Mouse (Mus musculus) heart, postnatal 10 days (tissue): ENCODE measurements at regions not wholly inside any gene's neighbourhood (a gene's known extent, or its start where the extent isn't known, plus 50 kb on each side); places are given as distances from the start of the nearest gene placed in this dataset.
A peak's percentile ranks its signal among the peaks of the same experiment; 100 is the strongest.
"Not testable (repeated sequence)": the region's sequence is repeated elsewhere in the genome, so short reads cannot be mapped to it uniquely, and the experiment has no call there.

Experiments
- DNase-seq, 2 experiments: peaks; one replicate each; pipeline ENCODE4 v3.0.0; 2021
- intact Hi-C: fragments of 180-260 bp; cut with DNase I; formaldehyde crosslinking; loops from one replicate; pipeline ENCODE4 v1.15.1; 2025

DNA sequence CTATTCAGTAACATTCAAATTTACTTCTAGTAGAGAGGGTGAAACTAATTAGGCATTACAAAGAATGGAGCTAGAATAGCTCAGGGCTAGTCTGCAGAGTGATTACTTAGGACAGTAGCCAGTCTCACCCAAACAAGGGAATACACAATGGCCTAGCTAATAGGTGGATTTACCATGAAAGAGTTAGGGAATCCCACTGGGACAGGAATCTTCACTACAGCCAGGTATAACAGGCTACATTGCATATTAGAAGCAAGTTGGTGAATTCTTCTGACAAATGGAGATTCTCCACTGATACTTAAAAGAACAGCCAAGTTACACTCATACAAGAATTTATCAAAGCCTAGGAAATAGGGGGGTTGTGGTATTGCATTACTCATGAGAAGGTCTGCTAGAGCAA is 670.2 kb upstream of the Chrm3 start:
- DNase-seq, intact Hi-C loops: not testable (repeated sequence)

DNA sequence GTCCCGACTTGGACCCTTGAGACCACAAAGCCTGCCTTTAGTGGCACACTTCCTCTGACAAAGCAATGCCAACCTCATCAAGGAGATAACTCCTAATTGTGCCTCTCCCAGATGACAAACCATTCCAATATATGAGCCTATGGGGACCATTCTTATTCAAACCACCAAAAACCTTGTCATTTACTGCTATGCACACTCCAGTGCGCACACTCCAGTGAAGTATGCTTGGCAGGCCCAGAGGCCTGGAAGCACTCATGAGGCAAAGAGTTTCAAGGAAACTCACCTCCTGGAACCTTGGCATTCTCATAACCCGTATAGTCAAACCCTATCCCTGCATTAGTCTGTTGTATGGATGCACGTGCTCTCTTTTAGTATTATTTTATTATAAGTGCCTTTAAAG is 669.7 kb upstream of the Chrm3 start:
- no peak for DNase-seq
- intact Hi-C loops, result no loop called here

DNA sequence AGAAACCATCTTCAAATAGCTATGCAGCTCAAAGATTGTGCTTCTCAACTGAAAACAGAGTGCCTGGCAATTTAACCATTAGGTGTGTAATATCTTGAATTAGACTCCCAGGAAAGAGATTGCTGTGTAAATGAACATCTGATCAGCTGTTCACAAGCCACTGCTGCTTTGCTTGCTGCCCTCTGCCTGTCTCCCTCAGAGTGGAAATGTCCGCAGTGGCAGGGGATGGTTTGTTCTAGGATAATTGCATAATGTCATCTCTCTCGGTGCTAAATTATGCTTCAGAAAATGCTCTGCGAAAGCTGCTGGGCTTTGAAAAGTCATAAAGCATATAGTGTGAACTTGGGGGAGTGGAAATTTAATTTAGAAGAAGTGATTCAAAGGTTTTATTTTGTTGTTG is 665.3 kb upstream of the Chrm3 start:
- no peak for DNase-seq
- intact Hi-C loops, result no loop called here

DNA sequence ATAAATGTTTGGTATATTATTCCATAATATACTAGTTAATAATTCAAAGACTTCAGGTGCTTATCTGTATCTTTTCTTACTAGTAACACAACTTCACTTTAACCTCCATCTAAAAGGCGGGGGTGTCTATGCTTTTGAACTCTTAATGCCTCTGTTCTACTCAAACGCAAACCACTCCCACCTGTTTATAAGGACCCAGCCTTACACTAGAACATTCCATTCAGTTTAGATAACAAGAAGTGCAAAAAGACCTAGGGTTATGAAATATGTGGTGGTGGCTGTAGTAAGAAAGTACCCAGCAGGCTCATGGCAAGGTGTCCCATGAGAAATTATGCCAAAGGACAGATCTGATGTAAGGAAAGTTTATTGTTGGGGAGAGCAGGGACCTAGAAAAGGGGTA is 663.8 kb upstream of the Chrm3 start:
- intact Hi-C loops, result no loop called here
- no peak for DNase-seq

DNA sequence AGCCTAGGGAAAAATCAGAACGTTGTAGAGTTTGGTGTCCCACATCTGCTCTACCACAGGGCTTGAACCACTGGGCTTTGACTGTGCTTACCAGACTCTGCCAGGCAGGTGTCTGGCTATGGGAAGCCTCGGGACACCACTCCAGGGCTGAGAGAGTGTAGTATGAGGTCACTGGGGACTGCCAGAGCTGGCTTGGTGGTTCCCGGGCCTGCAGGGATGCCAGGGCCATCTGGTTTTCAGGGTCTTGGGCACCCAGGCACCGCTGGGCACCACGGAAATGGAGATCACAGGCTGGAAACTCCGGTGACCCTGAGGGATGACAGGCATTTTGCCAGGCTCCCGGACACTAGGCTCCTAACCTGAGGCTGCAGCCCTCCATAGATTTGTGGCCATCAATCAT is 656.9 kb upstream of the Chrm3 start:
- intact Hi-C loops, result no loop called here
- no peak for DNase-seq

DNA sequence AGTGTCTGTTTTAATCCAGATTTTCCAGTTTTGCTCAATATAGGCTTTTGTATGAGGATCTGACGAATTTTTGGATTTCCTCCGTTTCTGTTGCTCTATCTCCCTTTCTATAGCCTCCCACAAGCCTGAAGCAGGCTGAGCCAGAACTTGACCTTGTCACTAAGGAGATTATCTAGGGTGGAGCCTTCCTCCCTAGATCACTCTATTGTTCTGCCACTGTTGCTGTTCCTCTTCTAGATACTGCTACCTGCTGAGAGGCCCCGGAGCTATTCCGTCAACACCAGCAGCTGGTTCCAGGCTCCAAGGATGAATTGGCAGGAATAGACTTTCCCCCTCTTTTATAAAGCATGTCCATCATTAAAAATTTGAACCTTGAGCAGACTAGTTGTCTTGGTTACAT is 644.7 kb upstream of the Chrm3 start:
- intact Hi-C loops, result no loop called here
- no peak for DNase-seq

DNA sequence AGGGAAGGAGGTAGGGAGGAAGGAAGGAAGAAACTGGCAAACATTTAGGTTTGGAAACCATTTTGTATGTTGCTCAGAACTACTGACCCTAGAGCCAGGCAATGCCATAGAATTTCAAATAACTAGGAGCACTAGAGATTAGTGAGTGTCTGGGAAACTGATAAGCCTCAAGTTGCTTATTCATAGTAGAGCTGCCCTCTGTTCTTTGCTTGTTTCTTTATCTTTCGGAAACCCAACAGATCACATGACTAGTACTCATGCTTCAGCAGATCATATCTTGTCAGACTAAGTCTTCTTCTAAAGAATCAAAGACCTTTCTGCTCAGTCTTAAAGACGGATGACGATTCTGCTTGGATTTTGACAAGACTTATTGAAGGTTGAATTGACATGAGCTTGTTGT is 630.5 kb upstream of the Chrm3 start:
- DNase-seq, result no peak
- intact Hi-C loops, result no loop called here

DNA sequence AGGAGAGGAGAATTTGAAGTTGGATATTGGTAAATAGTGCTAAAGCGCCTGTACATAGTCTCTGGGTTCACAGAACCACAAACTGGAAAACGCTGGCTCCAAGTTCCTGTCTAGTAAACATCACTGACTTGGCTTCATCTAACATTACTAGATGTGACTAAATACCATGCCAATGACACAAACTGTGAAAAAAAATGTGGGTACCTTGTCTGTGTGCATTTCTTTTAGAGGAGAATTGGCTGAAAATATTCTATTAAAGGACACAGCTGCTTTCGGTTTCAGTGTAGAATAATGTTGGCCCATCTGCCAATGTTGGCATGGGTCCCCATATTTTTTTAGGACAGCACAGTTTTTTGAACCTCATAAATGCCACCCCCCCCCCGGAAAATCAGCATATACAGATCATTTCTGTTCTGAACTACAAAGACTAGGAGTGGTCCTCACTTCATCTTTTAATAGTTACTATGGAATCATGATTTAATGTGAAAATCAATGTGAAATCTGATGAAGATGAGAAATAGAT is 629.9 kb upstream of the Chrm3 start:
- intact Hi-C loops, result no loop called here
- DNase-seq, result no peak

DNA sequence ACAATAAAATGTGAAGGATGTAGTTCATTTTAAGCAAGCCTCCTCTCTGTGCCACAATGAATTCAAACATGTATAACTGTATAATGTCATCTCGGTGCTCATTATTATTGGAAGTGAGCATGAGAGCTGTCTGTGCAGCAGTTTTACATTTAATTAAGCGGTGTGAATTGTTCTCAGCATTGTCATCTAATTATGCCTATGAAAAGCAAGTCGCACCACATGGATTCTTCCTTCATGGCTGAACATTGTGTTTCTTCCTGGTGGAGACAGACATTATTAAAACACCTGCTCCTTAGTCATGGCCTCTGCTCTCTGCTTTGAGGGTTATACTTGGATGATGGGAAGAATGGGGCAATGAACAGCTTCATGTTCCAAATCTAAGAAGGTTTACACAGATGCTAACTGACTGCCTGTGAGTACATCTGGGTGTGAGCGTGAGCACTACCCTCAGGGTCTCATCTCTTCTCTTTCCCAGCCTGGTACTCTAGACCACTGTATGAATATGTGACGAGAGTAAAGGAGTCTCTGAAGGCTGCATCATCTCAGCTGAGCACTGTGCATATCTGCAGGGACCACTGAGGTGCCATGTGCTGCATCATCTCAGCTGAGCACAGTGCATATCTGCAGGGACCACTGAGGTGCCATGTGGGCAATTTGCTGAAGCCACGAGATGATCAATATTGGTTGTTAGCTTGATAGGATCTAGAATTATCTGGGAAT is 628.6 kb upstream of the Chrm3 start:
- no peak for DNase-seq

DNA sequence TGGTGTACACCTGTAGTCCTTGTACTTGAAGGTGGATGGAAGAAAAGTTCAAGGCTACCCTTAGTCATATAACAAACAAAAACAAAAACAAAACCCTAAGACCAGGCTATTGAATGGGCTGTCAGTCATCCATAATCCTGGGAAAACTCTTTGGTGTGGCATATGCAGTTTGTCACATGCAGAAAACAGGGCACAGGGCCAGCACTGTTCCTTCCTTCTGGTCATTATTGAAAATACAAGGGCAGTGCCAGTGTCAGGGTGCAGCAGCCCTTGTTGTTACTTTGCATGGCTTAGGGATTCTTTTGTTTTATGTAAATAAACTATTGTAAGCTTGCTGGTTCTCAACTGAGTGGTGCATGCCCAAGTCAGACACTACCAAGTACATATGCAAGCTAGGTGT is 623.1 kb upstream of the Chrm3 start:
- intact Hi-C loops, result no loop called here
- DNase-seq, result no peak

More for the DNA sequence above, 628.6 kb upstream of the Chrm3 start:
- intact Hi-C loops, result no loop called here

DNA sequence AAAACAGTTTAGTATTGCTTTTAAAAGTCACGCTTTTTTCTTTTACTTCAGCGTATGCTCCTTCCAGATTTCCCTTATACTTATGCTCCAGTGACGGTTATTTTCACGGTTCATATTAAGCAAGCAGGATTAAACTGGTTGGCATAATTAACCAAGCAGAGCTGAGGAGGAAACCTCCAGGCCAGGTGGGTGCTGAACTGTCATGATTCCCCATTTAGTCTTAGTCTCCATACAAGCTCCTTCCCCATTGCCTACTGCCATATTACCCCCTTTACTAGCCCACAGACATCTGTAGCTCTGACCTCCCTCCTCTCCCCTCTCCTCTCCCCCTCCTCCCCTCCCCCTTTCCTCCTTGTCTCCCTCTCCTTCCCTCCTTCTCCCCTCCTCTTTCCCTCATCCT is 621.9 kb upstream of the Chrm3 start:
- intact Hi-C loops, result no loop called here
- no peak for DNase-seq

DNA sequence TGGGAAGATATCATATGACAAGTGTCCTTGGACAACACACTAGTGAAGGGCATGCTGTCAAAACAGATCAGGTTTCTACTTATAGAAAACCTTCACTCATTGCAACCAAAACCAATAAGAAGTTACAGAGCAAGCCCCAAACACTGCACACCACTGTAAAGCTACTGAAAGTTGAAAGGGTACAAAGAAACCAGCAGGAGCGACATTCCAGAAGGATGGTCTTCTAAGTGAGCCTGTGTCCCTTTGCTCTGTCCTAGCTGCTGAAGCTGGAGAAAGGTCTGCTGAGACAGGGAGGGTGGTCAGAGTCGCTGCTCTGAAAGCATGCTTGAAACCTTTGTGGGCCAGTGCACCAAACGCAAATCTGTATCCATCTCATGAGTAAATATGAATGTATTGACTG is 611.3 kb upstream of the Chrm3 start:
- intact Hi-C loops, result no loop called here
- DNase-seq, result no peak

DNA sequence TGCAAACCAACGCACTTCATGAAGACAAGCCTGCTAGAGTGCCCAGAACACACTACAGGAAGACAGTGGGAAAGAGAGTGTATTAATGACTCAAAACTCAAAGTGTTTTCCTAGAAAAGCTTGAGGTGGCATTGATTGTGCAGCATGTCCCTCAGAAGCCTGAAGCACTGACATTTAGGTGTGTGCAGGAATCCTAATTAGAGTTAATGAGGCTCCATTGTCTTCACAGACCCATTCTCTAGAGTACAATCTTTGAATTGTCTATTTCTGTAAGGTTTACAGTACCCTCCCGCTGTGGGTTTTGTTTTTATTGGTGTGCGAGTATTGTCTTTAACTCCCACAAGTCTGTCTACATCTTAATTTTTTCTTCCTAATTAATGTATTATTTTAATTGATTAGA is 610.1 kb upstream of the Chrm3 start:
- intact Hi-C loops, result no loop called here
- no peak for DNase-seq

DNA sequence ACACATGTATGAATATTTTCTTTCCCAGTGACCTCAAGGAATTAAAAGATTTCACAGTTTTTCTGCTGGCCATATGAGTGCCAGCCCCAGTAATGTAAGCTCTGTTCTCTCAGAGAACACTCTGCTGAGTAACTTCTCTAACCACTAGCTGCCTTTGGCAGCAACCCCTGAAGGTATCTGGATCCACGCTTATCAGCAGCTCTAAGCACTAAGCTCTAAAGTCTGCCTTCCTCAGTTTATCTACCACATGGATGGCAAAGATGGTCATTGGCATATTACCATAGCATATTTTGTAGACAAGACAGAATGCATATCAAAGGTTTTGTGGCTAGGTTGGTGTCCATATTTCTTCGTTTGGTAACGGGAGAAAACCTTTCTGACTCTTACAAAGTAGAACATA is 592.3 kb upstream of the Chrm3 start:
- DNase-seq, result no peak
- intact Hi-C loops, result no loop called here

DNA sequence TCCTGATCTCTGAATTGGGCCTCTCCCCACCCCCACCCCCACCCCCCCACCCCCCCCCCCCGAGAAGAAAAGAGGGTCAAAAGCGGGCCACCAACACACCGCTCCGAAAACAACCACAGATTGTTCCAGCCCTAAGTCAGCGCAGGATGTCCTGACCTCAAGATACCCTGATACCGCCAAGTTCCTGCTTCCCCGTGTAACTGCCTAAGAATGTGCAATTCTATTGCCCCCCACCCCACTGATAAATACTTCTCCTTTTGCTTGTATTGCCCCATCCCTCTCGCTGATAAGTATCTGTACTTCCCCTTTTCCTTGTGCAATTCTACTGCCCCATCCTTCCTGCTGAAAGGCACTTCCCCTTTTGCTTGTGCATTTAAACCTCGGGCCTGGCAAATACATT is 590.0 kb upstream of the Chrm3 start:
- intact Hi-C loops, DNase-seq: not testable (repeated sequence)

DNA sequence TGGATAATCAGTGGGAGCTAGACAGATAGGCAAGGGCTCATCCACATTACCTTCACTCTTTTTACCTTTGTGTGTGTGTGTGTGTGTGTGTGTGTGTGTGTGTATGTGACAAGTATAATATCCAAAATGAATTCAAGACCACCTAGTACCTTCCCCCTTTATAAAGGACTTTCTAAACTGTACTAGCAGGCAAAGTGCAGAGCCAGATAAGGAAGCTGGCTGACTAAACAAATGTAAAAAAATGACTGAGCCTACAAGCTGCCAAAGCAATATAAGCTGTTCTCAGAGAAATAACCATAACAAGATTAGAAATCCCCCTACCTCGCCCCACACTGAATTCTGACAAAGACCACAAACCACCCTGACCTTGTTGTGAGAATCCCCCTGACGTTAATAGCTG is 586.8 kb upstream of the Chrm3 start:
- DNase-seq, result no peak
- intact Hi-C loops, result loop anchor here (10.0 kb wide), 1 partner anchor 267 kb away; no protein-coding TSS in a partner anchor

DNA sequence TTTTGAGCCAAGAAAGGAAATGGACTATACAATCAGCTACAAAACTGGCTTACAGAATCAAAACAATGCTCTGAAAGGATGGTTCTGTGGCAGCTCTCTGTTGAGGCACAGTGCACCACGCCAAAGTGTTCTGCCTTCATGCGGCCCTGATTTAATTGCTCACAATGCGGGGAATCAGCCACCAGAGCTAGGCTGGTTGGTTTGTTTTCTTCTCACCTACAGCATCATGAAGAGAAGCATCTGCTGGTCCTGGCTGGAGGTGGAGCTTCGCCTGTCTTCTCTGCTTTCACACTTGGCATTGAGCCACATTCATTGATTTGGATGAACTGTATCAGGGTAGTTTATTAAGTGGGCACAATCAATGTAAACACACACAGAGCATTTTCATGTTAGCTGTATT is 583.2 kb upstream of the Chrm3 start:
- DNase-seq, result no peak
- intact Hi-C loops, result loop anchor here (5.0 to 10.0 kb wide), 2 partner anchors 271 to 618 kb away; no protein-coding TSS in a partner anchor

DNA sequence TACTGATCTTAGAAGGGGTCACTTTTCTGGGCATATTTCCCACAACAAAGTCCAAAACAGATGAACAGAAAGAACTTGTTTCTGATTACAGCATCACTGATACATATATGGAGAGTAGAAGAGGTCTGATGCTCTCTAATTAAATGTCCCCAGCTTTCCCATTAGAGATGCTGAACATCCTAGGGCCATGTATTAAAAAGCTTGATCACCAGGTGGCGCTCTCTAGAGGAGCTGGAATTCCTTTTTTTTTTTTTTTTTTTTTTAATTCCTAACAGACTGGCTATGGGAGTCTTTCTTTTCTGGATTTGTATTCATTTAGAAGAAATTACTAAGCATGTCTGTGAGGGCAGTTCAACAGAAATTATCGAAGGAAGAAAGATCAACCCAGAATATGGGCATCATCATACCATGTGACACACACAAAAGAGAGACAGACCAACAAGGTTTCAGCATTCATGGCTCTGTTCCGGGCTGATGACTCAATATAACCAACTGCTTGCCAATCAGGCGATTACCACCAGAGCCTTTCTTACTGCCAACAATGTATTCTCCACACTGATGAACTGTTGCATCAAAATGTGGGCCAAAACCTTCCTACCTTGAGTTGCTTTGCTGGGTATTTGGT is 581.5 kb upstream of the Chrm3 start:
- DNase-seq, result peak; percentile 14 to 55
- intact Hi-C loops, result loop anchor here (5.0 to 10.0 kb wide), 2 partner anchors 273 to 620 kb away; no protein-coding TSS in a partner anchor

DNA sequence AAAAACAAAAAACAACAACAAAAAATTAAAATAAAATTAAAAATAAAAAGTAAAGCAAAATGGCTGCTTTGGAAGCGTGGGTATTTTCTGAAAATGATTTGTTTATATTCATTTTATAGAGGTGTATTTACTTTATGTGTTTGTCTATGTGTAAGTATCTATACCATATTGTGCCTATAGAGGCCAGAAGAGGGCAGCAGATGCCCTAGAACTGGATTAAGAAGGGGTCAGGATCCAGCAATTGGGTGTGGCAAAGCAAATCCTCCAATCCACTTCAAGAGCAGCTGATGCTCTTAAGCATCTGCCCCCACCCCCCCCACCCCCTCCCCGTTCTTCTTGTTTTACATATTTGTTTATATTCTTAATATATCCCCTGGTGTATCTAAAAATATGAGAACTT is 577.6 kb upstream of the Chrm3 start:
- intact Hi-C loops, result no loop called here
- DNase-seq, result no peak

DNA sequence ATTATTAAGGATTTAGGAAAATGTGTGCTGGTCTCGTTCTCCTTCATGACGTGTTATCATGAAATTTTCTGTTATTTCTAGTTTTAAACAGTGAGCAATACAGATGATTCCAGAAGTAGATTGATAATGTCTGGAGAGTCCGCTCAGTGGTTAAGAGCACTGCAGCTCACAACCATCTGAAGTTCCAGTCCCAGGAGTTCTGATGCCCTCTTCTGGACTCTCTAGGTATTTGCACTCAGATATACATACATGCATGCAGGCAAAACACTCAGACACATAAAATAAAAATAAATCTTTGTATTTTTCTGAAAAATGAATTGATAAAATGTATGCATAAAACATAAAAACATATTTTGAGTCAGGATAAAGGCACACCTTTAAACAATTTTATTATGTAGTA is 570.1 kb upstream of the Chrm3 start:
- intact Hi-C loops, result no loop called here
- DNase-seq, result no peak

DNA sequence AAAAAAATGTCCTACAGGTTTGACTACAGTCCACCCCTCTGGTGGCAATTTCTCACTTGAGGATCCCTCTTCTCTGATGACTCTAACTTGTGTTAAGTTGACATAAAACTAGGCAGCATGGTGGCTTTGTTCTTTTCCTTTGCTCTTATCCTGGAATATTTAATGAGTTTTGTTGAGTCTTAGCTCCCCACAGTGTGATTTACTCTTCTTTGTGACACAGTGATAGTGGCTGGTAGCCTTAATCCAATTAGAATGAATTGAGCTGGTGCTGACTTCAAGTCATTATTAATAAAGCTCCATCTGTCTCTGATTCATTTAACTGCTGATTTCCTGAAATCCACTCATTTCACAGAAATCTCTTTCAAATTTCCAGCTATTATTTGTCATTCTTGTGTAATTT is 553.7 kb upstream of the Chrm3 start:
- no peak for DNase-seq
- intact Hi-C loops, result no loop called here

DNA sequence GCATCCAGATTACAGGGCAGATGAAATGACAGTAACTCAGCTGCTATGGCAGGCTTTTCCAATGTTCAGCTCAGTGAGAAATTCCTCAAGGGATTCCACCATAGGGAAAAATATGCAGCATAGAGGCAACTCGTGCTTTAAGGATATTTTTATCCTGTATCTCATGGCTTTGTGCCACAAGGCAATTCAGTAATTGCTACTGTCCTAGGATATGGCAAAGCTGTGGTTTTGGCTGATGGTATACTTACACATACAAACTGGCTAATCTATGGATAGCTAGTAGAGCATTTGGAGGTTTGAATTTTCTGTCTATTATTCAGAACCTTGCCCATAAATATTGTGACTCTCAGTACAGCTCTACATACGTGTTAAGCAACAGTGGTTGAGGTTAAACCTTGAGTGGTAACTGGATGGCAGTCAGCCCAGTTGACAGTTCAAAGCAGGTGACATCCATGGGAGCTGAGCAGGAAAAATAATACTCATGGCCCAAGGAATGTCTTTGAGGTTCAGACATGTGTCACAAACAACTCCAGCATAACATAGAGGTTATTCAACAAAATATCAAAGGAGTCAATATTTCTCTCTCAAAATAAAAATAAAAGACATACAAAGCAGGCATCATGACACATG is 548.6 kb upstream of the Chrm3 start:
- DNase-seq, result peak; percentile 25 to 27
- intact Hi-C loops, result no loop called here
